Mouse (Mus musculus) midbrain, embryonic 11.5 days (tissue): ENCODE data around the gene Psmd1. TPM values are rescaled to one million over a fixed set of nuclear protein-coding genes. Genes with fewer than 3 reads are reported as not detected.
"Not testable (repeated sequence)": the region's sequence is repeated elsewhere in the genome, so short reads cannot be mapped to it uniquely, and the experiment has no call there.

Experiments
- ATAC-seq: fragments of 200-750 bp; cut with Nextera tagmentation; 2 replicates; pipeline ENCODE4 v1.8.0; 2017; ENCODE audit warnings: moderate TSS enrichment, moderate library complexity; ENCODE audit not compliant: low FRiP score
- DNase-seq: peaks from one replicate; pipeline ENCODE4 v3.0.0; 2015; ENCODE audit warnings: low spot score; ENCODE audit errors: missing footprints
- H3K27ac ChIP-seq: fragments of 300-500 bp; sonication (generic); 2 replicates; pipeline ENCODE4 v1.5.1; 2014; ENCODE audit warnings: low read depth, low read length
- H3K27me3 ChIP-seq: fragments of 300-500 bp; sonication (generic); 2 replicates; pipeline ENCODE4 v1.6.1; 2014; ENCODE audit warnings: mild to moderate bottlenecking, low read length, moderate library complexity, mixed read lengths; ENCODE audit not compliant: control insufficient read depth, insufficient read depth
- H3K36me3 ChIP-seq: fragments of 300-500 bp; sonication (generic); 2 replicates; pipeline ENCODE4 v1.6.1; 2014; ENCODE audit warnings: mild to moderate bottlenecking, low read length, moderate library complexity, mixed read lengths; ENCODE audit not compliant: control insufficient read depth, insufficient read depth
- H3K4me1 ChIP-seq: fragments of 300-500 bp; sonication (generic); 2 replicates; pipeline ENCODE4 v1.6.1; 2014; ENCODE audit warnings: low read length; ENCODE audit not compliant: control insufficient read depth, insufficient read depth
- H3K4me2 ChIP-seq: fragments of 300-500 bp; sonication (generic); 2 replicates; pipeline ENCODE4 v1.6.1; 2014; ENCODE audit warnings: mild to moderate bottlenecking, moderate library complexity
- H3K4me3 ChIP-seq: fragments of 300-500 bp; sonication (generic); 2 replicates; pipeline ENCODE4 v1.5.1; 2014; ENCODE audit warnings: low read depth, low read length
- H3K9ac ChIP-seq: fragments of 300-500 bp; sonication (generic); 2 replicates; pipeline ENCODE4 v1.6.1; 2014; ENCODE audit warnings: low read length
- H3K9me3 ChIP-seq: fragments of 300-500 bp; sonication (generic); 2 replicates; pipeline ENCODE4 v1.6.1; 2016; ENCODE audit warnings: low read length; ENCODE audit not compliant: control insufficient read depth
- WGBS: fragments of 180-500 bp; shearing (Covaris S2); extraction: QIAGEN DNeasy Blood & Tissue Kit; methylation state at CpG from one replicate; pipeline ENCODE4 v1.1.7; 2014; 5-methylcytosine and 5-hydroxymethylcytosine counted together
- polyA plus RNA-seq: library from polyadenylated mRNA; unstranded; fragments of >200 nt; fragmentation: Nextera tagmentation; extraction: Ambion mirVana; gene quantifications from 2 replicates; pipeline ENCODE4 v1.2.1, GENCODE M21; 2014

Gene Psmd1
- 238 and 259 TPM in 2 replicates for polyA plus RNA-seq

GRCm38 (mm10) chr1:86064271-86064991 lies at the start of gene Psmd1:
Gene Psmd1, plus strand, starts transcription at chr1:86064387.
- H3K27me3 ChIP-seq = no peaks in the 10 kb centered on the region
- DNase-seq (peak; percentile 99), ATAC-seq (peak; percentile 93)
- peak within 1 kb of the TSS; percentile 98 for H3K4me3 ChIP-seq
- under 1% methylated on average over 47 of the region's 47 CpGs for WGBS
- H3K9ac ChIP-seq = peak within 1 kb of the TSS; percentile 95
- peak within 1 kb of the TSS; percentile 64 for H3K4me2 ChIP-seq
- H3K9me3 ChIP-seq = no peaks in the 10 kb centered on the region
- peak within 1 kb of the TSS; percentile 35; the same call in 1 of the 2 replicates for H3K27ac ChIP-seq
- no peaks in the 10 kb centered on the region for H3K36me3 ChIP-seq
- peaks cover 8% of the 10 kb centered on the region for H3K4me1 ChIP-seq

GRCm38 (mm10) chr1:86015758-86016157 lies 48.4 kb upstream of the Psmd1 start:
- DNase-seq, H3K4me2 ChIP-seq, H3K4me1 ChIP-seq, H3K27ac ChIP-seq, H3K4me3 ChIP-seq, ATAC-seq, H3K9me3 ChIP-seq, H3K9ac ChIP-seq, H3K36me3 ChIP-seq: not testable (repeated sequence)
- H3K27me3 ChIP-seq = peaks cover 13% of the 10 kb centered on the region; the same call in 1 of the 2 replicates
- 96% methylated on average over 9 of the region's 9 CpGs for WGBS

GRCm38 (mm10) chr1:86016516-86016915 lies 47.7 kb upstream of the Psmd1 start, which contains the start of gene Spata3:
Gene Spata3, plus strand, starts transcription at chr1:86016816.
- H3K27ac ChIP-seq = no peak within 1 kb of the TSS
- no peaks in the 10 kb centered on the region for H3K36me3 ChIP-seq
- 0 out of 2 replicates have a peak, but pooled peaks cover 2% of the 10 kb centered on the region for H3K4me1 ChIP-seq
- H3K4me2 ChIP-seq = no peak within 1 kb of the TSS
- no peak within 1 kb of the TSS for H3K9ac ChIP-seq
- DNase-seq (no peak), ATAC-seq (no peak)
- H3K27me3 ChIP-seq = peaks cover 13% of the 10 kb centered on the region; the same call in 1 of the 2 replicates
- 94% methylated on average over 8 of the region's 8 CpGs for WGBS
- H3K4me3 ChIP-seq = no peak within 1 kb of the TSS
- H3K9me3 ChIP-seq = no peaks in the 10 kb centered on the region

- Histone ChIP-seq H3K4me2 (peak overlapping the region; percentile 82), H3K27ac (no peak overlapping the region), H3K9me3 (no peaks in the 10 kb centered on the region), H3K4me1 (0 out of 2 replicates have a peak, but pooled peaks cover 2% of the 10 kb centered on the region), H3K4me3 (peak overlapping the region; percentile 42), H3K36me3 (no peaks in the 10 kb centered on the region), H3K27me3 (peaks cover 13% of the 10 kb centered on the region; the same call in 1 of the 2 replicates), H3K9ac (peak overlapping the region; percentile 56)
- ATAC-seq = peak; percentile 78
- DNase-seq = peak; percentile 97
- 2% methylated on average over 60 of the region's 60 CpGs for WGBS
These were observed 45.7 kb upstream of the Psmd1 start for GRCm38 (mm10) chr1:86018235-86019055.

GRCm38 (mm10) chr1:86021365-86021989 lies 42.7 kb upstream of the Psmd1 start:
- Histone ChIP-seq H3K27ac (no peak overlapping the region), H3K9me3 (no peaks in the 10 kb centered on the region), H3K4me3 (no peak overlapping the region), H3K4me1 (0 out of 2 replicates have a peak, but pooled peaks cover 2% of the 10 kb centered on the region), H3K4me2 (no peak overlapping the region), H3K36me3 (no peaks in the 10 kb centered on the region), H3K9ac (no peak overlapping the region), H3K27me3 (peaks cover 13% of the 10 kb centered on the region; the same call in 1 of the 2 replicates)
- ATAC-seq (no peak), DNase-seq (no peak)
- 65% methylated on average over 11 of the region's 11 CpGs for WGBS

- Histone ChIP-seq H3K4me3 (no peak overlapping the region), H3K4me2 (no peak overlapping the region), H3K4me1 (peaks cover 8% of the 10 kb centered on the region), H3K9me3 (no peaks in the 10 kb centered on the region), H3K36me3 (no peaks in the 10 kb centered on the region), H3K9ac (peak overlapping the region; percentile 18; the same call in 1 of the 2 replicates), H3K27me3 (no peaks in the 10 kb centered on the region), H3K27ac (no peak overlapping the region)
- ATAC-seq (peak; percentile 44; the same call in 1 of the 2 replicates), DNase-seq (peak; percentile 88)
- WGBS = 11% methylated on average over 11 of the region's 11 CpGs
These were observed 31.8 kb upstream of the Psmd1 start for GRCm38 (mm10) chr1:86032273-86032987.

GRCm38 (mm10) chr1:86038191-86038951 lies 25.8 kb upstream of the Psmd1 start:
- Histone ChIP-seq H3K4me1 (no peaks in the 10 kb centered on the region), H3K9me3 (peaks cover 3% of the 10 kb centered on the region; the same call in 1 of the 2 replicates), H3K36me3 (no peaks in the 10 kb centered on the region), H3K27ac (no peak overlapping the region), H3K4me2 (no peak overlapping the region), H3K4me3 (no peak overlapping the region), H3K9ac (no peak overlapping the region), H3K27me3 (no peaks in the 10 kb centered on the region)
- ATAC-seq (no peak), DNase-seq (peak; percentile 17)
- WGBS = 76% methylated on average over 3 of the region's 3 CpGs

- no peak for ATAC-seq
These were observed 24.1 kb upstream of the Psmd1 start for GRCm38 (mm10) chr1:86040131-86040530.

More at GRCm38 (mm10) chr1:86040131-86040530, 24.1 kb upstream of the Psmd1 start:
- Histone ChIP-seq H3K4me1 (no peaks in the 10 kb centered on the region), H3K36me3 (no peaks in the 10 kb centered on the region), H3K27me3 (peaks cover 10% of the 10 kb centered on the region; the same call in 1 of the 2 replicates), H3K4me2 (no peak overlapping the region), H3K9me3 (peaks cover 3% of the 10 kb centered on the region; the same call in 1 of the 2 replicates), H3K4me3 (no peak overlapping the region), H3K9ac (no peak overlapping the region), H3K27ac (no peak overlapping the region)
- no peak for DNase-seq
- WGBS = 70% methylated on average over 4 of the region's 4 CpGs
